Mouse (Mus musculus) forebrain, postnatal 0 days (tissue): ENCODE results near the gene Olfr922. TPM values are rescaled to one million over a fixed set of nuclear protein-coding genes. Genes with fewer than 3 reads are reported as not detected.

Experiments used
- ATAC-seq: fragments of 200-750 bp; cut with Nextera tagmentation; 2 replicates; pipeline ENCODE4 v1.8.0; 2017; ENCODE audit warnings: mild to moderate bottlenecking, moderate library complexity
- DNase-seq: peaks from one replicate; pipeline ENCODE4 v3.0.0-alpha.2; 2015
- H3K27ac ChIP-seq: fragments of 300-500 bp; sonication (generic); 2 replicates; pipeline ENCODE4 v1.5.1; 2014; ENCODE audit warnings: low read depth, mild to moderate bottlenecking, antibody characterized with exemption, low read length, moderate library complexity, mixed read lengths
- H3K27me3 ChIP-seq: fragments of 300-500 bp; sonication (generic); 2 replicates; pipeline ENCODE4 v1.6.1; 2014; ENCODE audit warnings: mild to moderate bottlenecking, low read length, mixed read lengths; ENCODE audit not compliant: insufficient read depth
- H3K36me3 ChIP-seq: fragments of 300-500 bp; sonication (generic); 2 replicates; pipeline ENCODE4 v1.6.1; 2014; ENCODE audit warnings: mild to moderate bottlenecking, moderate library complexity; ENCODE audit not compliant: insufficient read depth
- H3K4me1 ChIP-seq: fragments of 300-500 bp; sonication (generic); 2 replicates; pipeline ENCODE4 v1.6.1; 2014; ENCODE audit warnings: antibody characterized with exemption; ENCODE audit not compliant: insufficient read depth
- H3K4me2 ChIP-seq: fragments of 300-500 bp; sonication (generic); 2 replicates; pipeline ENCODE4 v1.6.1; 2014; ENCODE audit warnings: low read depth, mild to moderate bottlenecking, moderate library complexity
- H3K4me3 ChIP-seq: fragments of 300-500 bp; sonication (generic); 2 replicates; pipeline ENCODE4 v1.5.1; 2014; ENCODE audit warnings: low read depth, low read length, mixed read lengths
- H3K9ac ChIP-seq: fragments of 300-500 bp; sonication (generic); 2 replicates; pipeline ENCODE4 v1.6.1; 2014; ENCODE audit warnings: mild to moderate bottlenecking
- H3K9me3 ChIP-seq: fragments of 300-500 bp; sonication (generic); 2 replicates; pipeline ENCODE4 v1.6.1; 2016; ENCODE audit warnings: low read length
- CTCF ChIP-seq: sonication (generic); IDR thresholded peaks from 2 replicates; pipeline ENCODE4 v1.5.1; 2016; ENCODE audit warnings: antibody characterized with exemption, control low read depth, low read depth
- WGBS: fragments of 180-500 bp; shearing (Covaris S2); extraction: QIAGEN DNeasy Blood & Tissue Kit; methylation state at CpG from one replicate; pipeline ENCODE4 v1.1.7; 2014; 5-methylcytosine and 5-hydroxymethylcytosine counted together
- polyA plus RNA-seq: library from polyadenylated mRNA; unstranded; fragments of >200 nt; fragmentation: Nextera tagmentation; extraction: Ambion mirVana; gene quantifications from 2 replicates; pipeline ENCODE4 v1.2.1, GENCODE M21; 2015
- total RNA-seq: library from RNA; depleted of rRNA; stranded (reverse); fragments of >200 nt; gene quantifications from 2 replicates; pipeline ENCODE4 v1.2.3, GENCODE M21; 2014; rRNA removed

Gene Olfr922
- total RNA-seq (not detected in 2 replicates), polyA plus RNA-seq (not detected in 2 replicates)

GRCm38 (mm10) chr9:38814314-38814713, at the start of gene Olfr922:
Olfr922 (plus strand) TSS chr9:38814614.
- no peak for TF ChIP-seq CTCF
- no peaks in the 10 kb centered on the region for H3K36me3 ChIP-seq
- no peak within 1 kb of the TSS for H3K4me3 ChIP-seq
- no peaks in the 10 kb centered on the region for H3K9me3 ChIP-seq
- H3K27me3 ChIP-seq, result no peaks in the 10 kb centered on the region
- no peak within 1 kb of the TSS for H3K9ac ChIP-seq
- H3K4me2 ChIP-seq, result no peak within 1 kb of the TSS
- no peaks in the 10 kb centered on the region for H3K4me1 ChIP-seq
- ATAC-seq (no peak), DNase-seq (no peak)
- 68% methylated on average over 2 of the region's 2 CpGs for WGBS
- H3K27ac ChIP-seq, result no peak within 1 kb of the TSS

- no peaks in the 10 kb centered on the region for H3K36me3 ChIP-seq
- H3K27ac ChIP-seq, result no peak within 1 kb of the TSS
- TF ChIP-seq CTCF, result no peak
- no peak for ATAC-seq
- no peak within 1 kb of the TSS for H3K9ac ChIP-seq
- H3K4me3 ChIP-seq, result no peak within 1 kb of the TSS
- no peaks in the 10 kb centered on the region for H3K9me3 ChIP-seq
- H3K4me1 ChIP-seq, result no peaks in the 10 kb centered on the region
- no peaks in the 10 kb centered on the region for H3K27me3 ChIP-seq
- no peak for DNase-seq
- H3K4me2 ChIP-seq, result no peak within 1 kb of the TSS
Measured at GRCm38 (mm10) chr9:38772768-38773167, 41.6 kb upstream of the Olfr922 start, which contains the start of gene Olfr921. Olfr921 (plus strand) TSS chr9:38773068.

- H3K9me3 ChIP-seq, result no peaks in the 10 kb centered on the region
- no peak overlapping the region for H3K9ac ChIP-seq
- no peak for TF ChIP-seq CTCF
- no peak overlapping the region for H3K27ac ChIP-seq
- ATAC-seq (no peak), DNase-seq (no peak)
- no peaks in the 10 kb centered on the region for H3K36me3 ChIP-seq
- H3K4me1 ChIP-seq, result no peaks in the 10 kb centered on the region
- H3K4me3 ChIP-seq, result no peak overlapping the region
- WGBS, result 89% methylated on average over 2 of the region's 2 CpGs
- H3K4me2 ChIP-seq, result no peak overlapping the region
- no peaks in the 10 kb centered on the region for H3K27me3 ChIP-seq
Measured at GRCm38 (mm10) chr9:38792689-38793088, 21.7 kb upstream of the Olfr922 start.

- Histone ChIP-seq H3K36me3 (no peaks in the 10 kb centered on the region), H3K4me1 (no peaks in the 10 kb centered on the region), H3K4me3 (no peak overlapping the region), H3K4me2 (no peak overlapping the region), H3K27me3 (no peaks in the 10 kb centered on the region), H3K9me3 (no peaks in the 10 kb centered on the region), H3K9ac (no peak overlapping the region), H3K27ac (no peak overlapping the region)
- peak; percentile 52 for DNase-seq
- TF ChIP-seq CTCF, result peak; percentile 51
- ATAC-seq, result no peak
Measured at GRCm38 (mm10) chr9:38805696-38806095, 8.7 kb upstream of the Olfr922 start.

GRCm38 (mm10) chr9:38815458-38815986, 1.1 kb downstream of the Olfr922 start:
- Histone ChIP-seq H3K36me3 (no peaks in the 10 kb centered on the region), H3K27me3 (no peaks in the 10 kb centered on the region), H3K4me1 (no peaks in the 10 kb centered on the region), H3K4me3 (no peak overlapping the region), H3K27ac (no peak overlapping the region), H3K9me3 (no peaks in the 10 kb centered on the region), H3K9ac (no peak overlapping the region), H3K4me2 (no peak overlapping the region)
- DNase-seq, result no peak
- 74% methylated on average over 1 of the region's 1 CpGs for WGBS
- no peak for TF ChIP-seq CTCF
- ATAC-seq, result no peak

GRCm38 (mm10) chr9:38826245-38826644, 11.8 kb downstream of the Olfr922 start, which contains the start of gene Olfr923:
Olfr923 (plus strand) TSS chr9:38826545.
- no peak within 1 kb of the TSS for H3K27ac ChIP-seq
- H3K4me2 ChIP-seq, result no peak within 1 kb of the TSS
- H3K27me3 ChIP-seq, result no peaks in the 10 kb centered on the region
- 93% methylated on average over 1 of the region's 1 CpGs for WGBS
- no peak for TF ChIP-seq CTCF
- H3K9me3 ChIP-seq, result no peaks in the 10 kb centered on the region
- H3K4me3 ChIP-seq, result no peak within 1 kb of the TSS
- no peaks in the 10 kb centered on the region for H3K4me1 ChIP-seq
- no peak for ATAC-seq
- H3K36me3 ChIP-seq, result no peaks in the 10 kb centered on the region
- DNase-seq, result no peak
- H3K9ac ChIP-seq, result no peak within 1 kb of the TSS

- WGBS, result 74% methylated on average over 2 of the region's 2 CpGs
- Histone ChIP-seq H3K27me3 (no peaks in the 10 kb centered on the region), H3K9ac (no peak overlapping the region), H3K9me3 (no peaks in the 10 kb centered on the region), H3K27ac (no peak overlapping the region), H3K4me3 (no peak overlapping the region), H3K36me3 (no peaks in the 10 kb centered on the region), H3K4me1 (no peaks in the 10 kb centered on the region), H3K4me2 (no peak overlapping the region)
- TF ChIP-seq CTCF, result no peak
- DNase-seq (no peak), ATAC-seq (no peak)
Measured at GRCm38 (mm10) chr9:38833027-38833426, 18.6 kb downstream of the Olfr922 start.

GRCm38 (mm10) chr9:38844149-38844548, 29.7 kb downstream of the Olfr922 start, which contains the start of gene Olfr924:
Olfr924 (plus strand) TSS chr9:38844449.
- Histone ChIP-seq H3K9ac (no peak within 1 kb of the TSS), H3K4me2 (no peak within 1 kb of the TSS), H3K4me1 (no peaks in the 10 kb centered on the region), H3K27me3 (no peaks in the 10 kb centered on the region), H3K27ac (no peak within 1 kb of the TSS), H3K36me3 (no peaks in the 10 kb centered on the region), H3K9me3 (no peaks in the 10 kb centered on the region), H3K4me3 (no peak within 1 kb of the TSS)
- ATAC-seq (no peak), DNase-seq (no peak)
- TF ChIP-seq CTCF, result no peak
- 98% methylated on average over 1 of the region's 1 CpGs for WGBS
